Mouse (Mus musculus): ENCODE results near the gene Pms2.

Pms2 gene

GRCm38 (mm10) chr5:143982361-143982760, 72.6 kb downstream of the Pms2 start:
- TF ChIP-seq CTCF (conservative IDR thresholded peaks at IDR 0.05; ENCODE audit: low read length) (no peak), POU5F1 (IDR thresholded peaks at IDR 0.05; ENCODE audit: borderline replicate concordance, low read length) (no peak), NANOG (IDR thresholded peaks at IDR 0.05; ENCODE audit: borderline replicate concordance, low read length) (no peak)
- peaks cover 34% of the 10 kb centered on the region for H3K4me1 ChIP-seq (replicated peaks; ENCODE audit: low read depth, low read length)
- H3K4me3 ChIP-seq (replicated peaks; ENCODE audit: low read length): no peak overlapping the region
- no peaks in the 10 kb centered on the region for H3K9me3 ChIP-seq (ENCODE audit: low read length)
- no peaks in the 10 kb centered on the region for H3K27me3 ChIP-seq (ENCODE audit: insufficient read depth, low read length)
- peaks cover 40% of the 10 kb centered on the region for H3K36me3 ChIP-seq (ENCODE audit: insufficient read depth, low read length)
